Mouse (Mus musculus) MEL (cell line): ENCODE measurements around the gene Nlk.

Experiments
- CTCF ChIP-seq, 3 experiments: IDR thresholded peaks in 2 of 3; conservative IDR thresholded peaks in 1 of 3; 2 replicates each; pipeline ENCODE4 v1.5.1; 2011 to 2012; ENCODE audit warnings: low read length in 3 of 3, low read depth in 2 of 3, mild to moderate bottlenecking in 2 of 3, improper control_type of control experiment in 1 of 3, inconsistent platforms in 1 of 3, mixed read lengths in 1 of 3, moderate library complexity in 1 of 3; ENCODE audit not compliant: control insufficient read depth in 1 of 3, insufficient read depth in 1 of 3, poor library complexity in 1 of 3, severe bottlenecking in 1 of 3
- ELF1 ChIP-seq: IDR thresholded peaks from 2 replicates; pipeline ENCODE4 v1.6.1; 2014; ENCODE audit warnings: low read depth, mild to moderate bottlenecking, inconsistent platforms, low read length, improper control_type of control experiment, moderate library complexity
- POLR2A ChIP-seq, 2 experiments: IDR thresholded peaks; 2 replicates each; pipeline ENCODE4 v1.6.1; 2011 to 2012; ENCODE audit warnings: low read length in 2 of 2, mild to moderate bottlenecking in 2 of 2, control low read depth in 1 of 2, improper control_type of control experiment in 1 of 2, low read depth in 1 of 2, moderate library complexity in 1 of 2; ENCODE audit not compliant: control insufficient read depth in 1 of 2, insufficient read depth in 1 of 2, poor library complexity in 1 of 2

- TF ChIP-seq POLR2A (IDR thresholded peaks at IDR 0.05; ENCODE audit: control insufficient read depth in 1 of 2, insufficient read depth in 1 of 2, low read depth in 1 of 2, low read length in 2 of 2, poor library complexity in 1 of 2) (no peak), ELF1 (no peak), CTCF (IDR thresholded peaks at IDR 0.05 in 2 of 3, conservative IDR thresholded peaks at IDR 0.05 in 1 of 3; ENCODE audit: control insufficient read depth in 1 of 3, insufficient read depth in 1 of 3, low read depth in 2 of 3, low read length in 3 of 3, poor library complexity in 1 of 3, severe bottlenecking in 1 of 3) (no peak)
Observed at GRCm38 (mm10) chr11:78557241-78557640, 139.9 kb downstream of the Nlk start.
